Mouse (Mus musculus) liver, adult 2 months (tissue): Measurements from ENCODE around the gene Hoxc6.

Experiments used
- CTCF ChIP-seq: fragments of 200-500 bp; IDR thresholded peaks from 2 replicates; pipeline ENCODE4 v1.5.1; 2011; ENCODE audit warnings: low read depth, low read length, control low read depth
- POLR2A ChIP-seq: fragments of 200-500 bp; IDR thresholded peaks from 2 replicates; pipeline ENCODE4 v1.6.1; 2011; ENCODE audit warnings: low read length, control low read depth; ENCODE audit not compliant: insufficient read depth; ENCODE audit errors: extremely low read depth

GRCm38 (mm10) chr15:102972753-102973152 lies 25.3 kb upstream of the Hoxc6 start:
- TF ChIP-seq CTCF (no peak), POLR2A (no peak)
